Mouse (Mus musculus): ENCODE data around the gene Prrc2b. TPM values are rescaled to one million over a fixed set of nuclear protein-coding genes. Genes with fewer than 3 reads are reported as not detected.

The Prrc2b gene
- polyA plus RNA-seq, 1 experiment from 2014 or later = 7.7 TPM

Small RNA genes within 50 kb of the gene (microRNA-seq; reads per million reads assigned to microRNA genes)
- not detected for gene Gm27805

Other genes starting within 250 kb of the Prrc2b start
- 3.5 and 4.0 TPM in 2 replicates for gene Aif1l, start 200.9 kb upstream of the Prrc2b start, polyA plus RNA-seq (2015; fragmentation: Nextera tagmentation; extraction: Ambion mirVana)
- gene Nup214, start 176.6 kb upstream of the Prrc2b start, polyA plus RNA-seq (2015; fragmentation: Nextera tagmentation; extraction: Ambion mirVana) = 59.8 and 71.9 TPM in 2 replicates
- gene Fam78a, start 66.2 kb upstream of the Prrc2b start, polyA plus RNA-seq (2015; fragmentation: Nextera tagmentation; extraction: Ambion mirVana) = 10.6 and 13.0 TPM in 2 replicates
- 2.0 and 2.2 TPM in 2 replicates for gene Plpp7, start 55.6 kb upstream of the Prrc2b start, polyA plus RNA-seq (2015; fragmentation: Nextera tagmentation; extraction: Ambion mirVana)
- 15.4 and 15.6 TPM in 2 replicates for gene Pomt1, start 85.5 kb downstream of the Prrc2b start, polyA plus RNA-seq (2015; fragmentation: Nextera tagmentation; extraction: Ambion mirVana)
- 28.0 and 30.1 TPM in 2 replicates for gene Uck1, start 109.1 kb downstream of the Prrc2b start, polyA plus RNA-seq (2015; fragmentation: Nextera tagmentation; extraction: Ambion mirVana)
- 7.4 and 8.7 TPM in 2 replicates for gene Golga2, start 136.3 kb downstream of the Prrc2b start, polyA plus RNA-seq (2015; fragmentation: Nextera tagmentation; extraction: Ambion mirVana)
- 218 and 237 TPM in 2 replicates for gene Swi5, start 137.0 kb downstream of the Prrc2b start, polyA plus RNA-seq (2015; fragmentation: Nextera tagmentation; extraction: Ambion mirVana)
- gene Ciz1, start 201.2 kb downstream of the Prrc2b start, polyA plus RNA-seq (2015; fragmentation: Nextera tagmentation; extraction: Ambion mirVana) = 14.8 and 21.1 TPM in 2 replicates
- 0.65 and 0.81 TPM in 2 replicates for gene Dnm1, start 202.3 kb downstream of the Prrc2b start, polyA plus RNA-seq (2015; fragmentation: Nextera tagmentation; extraction: Ambion mirVana)
- gene 1110008P14Rik, start 230.9 kb downstream of the Prrc2b start, polyA plus RNA-seq (2015; fragmentation: Nextera tagmentation; extraction: Ambion mirVana) = 35.3 and 39.2 TPM in 2 replicates
- gene Lcn2, start 237.2 kb downstream of the Prrc2b start, polyA plus RNA-seq (2015; fragmentation: Nextera tagmentation; extraction: Ambion mirVana) = 18.0 and 22.8 TPM in 2 replicates
- 14.1 and 15.5 TPM in 2 replicates for gene Ptges2, start 244.8 kb downstream of the Prrc2b start, polyA plus RNA-seq (2015; fragmentation: Nextera tagmentation; extraction: Ambion mirVana)

Data from liver, embryonic 13.5 days (tissue).